Mouse (Mus musculus): ENCODE results near the gene Olfr358. TPM values are rescaled to one million over a fixed set of nuclear protein-coding genes. Genes with fewer than 3 reads are reported as not detected.

Olfr358 gene
- not detected in 2 replicates for polyA plus RNA-seq (2015; fragmentation: Nextera tagmentation; extraction: Ambion mirVana)

GRCm38 (mm10) chr2:37009235-37009634 lies at the start of gene Olfr358:
Gene Olfr358 (minus strand): TSS chr2:37009335.
- Histone ChIP-seq H3K4me1 (ENCODE audit: control insufficient read depth, insufficient read depth, low read length) (no peaks in the 10 kb centered on the region), H3K4me2 (ENCODE audit: low read depth, low read length) (no peak within 1 kb of the TSS), H3K36me3 (ENCODE audit: control insufficient read depth, insufficient read depth, low read length) (no peaks in the 10 kb centered on the region), H3K27me3 (ENCODE audit: control insufficient read depth, insufficient read depth, low read length) (no peaks in the 10 kb centered on the region), H3K4me3 (replicated peaks; ENCODE audit: low read length) (no peak within 1 kb of the TSS), H3K9me3 (replicated peaks; ENCODE audit: control insufficient read depth, low read length) (no peaks in the 10 kb centered on the region), H3K27ac (ENCODE audit: low read length) (no peak within 1 kb of the TSS), H3K9ac (ENCODE audit: low read length) (no peak within 1 kb of the TSS)
- ATAC-seq (ENCODE audit: insufficient read depth, low FRiP score) = no peak

GRCm38 (mm10) chr2:36997030-36997429 lies 12.1 kb downstream of the Olfr358 start:
- Histone ChIP-seq H3K36me3 (ENCODE audit: control insufficient read depth, insufficient read depth, low read length) (no peaks in the 10 kb centered on the region), H3K27me3 (ENCODE audit: control insufficient read depth, insufficient read depth, low read length) (no peaks in the 10 kb centered on the region), H3K9me3 (replicated peaks; ENCODE audit: control insufficient read depth, low read length) (no peaks in the 10 kb centered on the region), H3K4me1 (ENCODE audit: control insufficient read depth, insufficient read depth, low read length) (no peaks in the 10 kb centered on the region), H3K4me3 (replicated peaks; ENCODE audit: low read length) (no peak overlapping the region), H3K27ac (ENCODE audit: low read length) (no peak overlapping the region), H3K9ac (ENCODE audit: low read length) (no peak overlapping the region), H3K4me2 (ENCODE audit: low read depth, low read length) (no peak overlapping the region)
- 77% methylated on average over 1 of the region's 1 CpGs for WGBS
- ATAC-seq (ENCODE audit: insufficient read depth, low FRiP score) = no peak

GRCm38 (mm10) chr2:36993527-36993926 lies 15.6 kb downstream of the Olfr358 start, which contains the start of gene Olfr357:
Gene Olfr357 (plus strand): TSS chr2:36993827.
- Histone ChIP-seq H3K4me2 (ENCODE audit: low read depth, low read length) (no peak within 1 kb of the TSS), H3K27me3 (ENCODE audit: control insufficient read depth, insufficient read depth, low read length) (no peaks in the 10 kb centered on the region), H3K4me1 (ENCODE audit: control insufficient read depth, insufficient read depth, low read length) (no peaks in the 10 kb centered on the region), H3K9me3 (replicated peaks; ENCODE audit: control insufficient read depth, low read length) (no peaks in the 10 kb centered on the region), H3K36me3 (ENCODE audit: control insufficient read depth, insufficient read depth, low read length) (no peaks in the 10 kb centered on the region), H3K9ac (ENCODE audit: low read length) (no peak within 1 kb of the TSS), H3K27ac (ENCODE audit: low read length) (no peak within 1 kb of the TSS), H3K4me3 (replicated peaks; ENCODE audit: low read length) (no peak within 1 kb of the TSS)
- ATAC-seq (ENCODE audit: insufficient read depth, low FRiP score) = no peak
- 44% methylated on average over 1 of the region's 1 CpGs for WGBS

Other genes starting within 250 kb of the Olfr358 start
- gene Olfr348, start 225.1 kb downstream of the Olfr358 start, polyA plus RNA-seq (2015; fragmentation: Nextera tagmentation; extraction: Ambion mirVana) = not detected in 2 replicates
- not detected in 2 replicates for gene Olfr50, start 218.8 kb downstream of the Olfr358 start, polyA plus RNA-seq (2015; fragmentation: Nextera tagmentation; extraction: Ambion mirVana)
- gene Olfr3, start 192.3 kb downstream of the Olfr358 start, polyA plus RNA-seq (2015; fragmentation: Nextera tagmentation; extraction: Ambion mirVana) = not detected in 2 replicates
- gene Olfr350, start 163.0 kb downstream of the Olfr358 start, polyA plus RNA-seq (2015; fragmentation: Nextera tagmentation; extraction: Ambion mirVana) = not detected in 2 replicates
- not detected in 2 replicates for gene Olfr351, start 146.7 kb downstream of the Olfr358 start, polyA plus RNA-seq (2015; fragmentation: Nextera tagmentation; extraction: Ambion mirVana)
- gene Olfr352, start 140.9 kb downstream of the Olfr358 start, polyA plus RNA-seq (2015; fragmentation: Nextera tagmentation; extraction: Ambion mirVana) = not detected in 2 replicates
- not detected in 2 replicates for gene Olfr353, start 116.4 kb downstream of the Olfr358 start, polyA plus RNA-seq (2015; fragmentation: Nextera tagmentation; extraction: Ambion mirVana)
- gene Olfr354, start 103.7 kb downstream of the Olfr358 start, polyA plus RNA-seq (2015; fragmentation: Nextera tagmentation; extraction: Ambion mirVana) = not detected in 2 replicates
- not detected in 2 replicates for gene Olfr355, start 80.4 kb downstream of the Olfr358 start, polyA plus RNA-seq (2015; fragmentation: Nextera tagmentation; extraction: Ambion mirVana)
- not detected in 2 replicates for gene Olfr356, start 72.2 kb downstream of the Olfr358 start, polyA plus RNA-seq (2015; fragmentation: Nextera tagmentation; extraction: Ambion mirVana)
- not detected in 2 replicates for gene Olfr357, start 15.5 kb downstream of the Olfr358 start, polyA plus RNA-seq (2015; fragmentation: Nextera tagmentation; extraction: Ambion mirVana)
- gene Olfr360, start 56.4 kb upstream of the Olfr358 start, polyA plus RNA-seq (2015; fragmentation: Nextera tagmentation; extraction: Ambion mirVana) = not detected in 2 replicates
- gene Olfr361, start 80.0 kb upstream of the Olfr358 start, polyA plus RNA-seq (2015; fragmentation: Nextera tagmentation; extraction: Ambion mirVana) = not detected in 2 replicates
- not detected in 2 replicates for gene Olfr362, start 108.6 kb upstream of the Olfr358 start, polyA plus RNA-seq (2015; fragmentation: Nextera tagmentation; extraction: Ambion mirVana)
- not detected in 2 replicates for gene Olfr364-ps1, start 130.0 kb upstream of the Olfr358 start, polyA plus RNA-seq (2015; fragmentation: Nextera tagmentation; extraction: Ambion mirVana)
- gene Olfr365, start 178.9 kb upstream of the Olfr358 start, polyA plus RNA-seq (2015; fragmentation: Nextera tagmentation; extraction: Ambion mirVana) = not detected in 2 replicates
- not detected in 2 replicates for gene Olfr366, start 202.2 kb upstream of the Olfr358 start, polyA plus RNA-seq (2015; fragmentation: Nextera tagmentation; extraction: Ambion mirVana)